Mouse (Mus musculus) kidney, adult 8-10 months (tissue): Measurements from ENCODE around the gene 4930404N11Rik.
A peak's percentile ranks its signal among the peaks of the same experiment; 100 is the strongest.

ENCODE experiments used
- DNase-seq, 2 experiments: peaks; one replicate each; pipeline ENCODE4 v3.0.0; 2022

The 4930404N11Rik gene

GRCm38 (mm10) chr10:81365672-81366476 is at the start of gene 4930404N11Rik:
Gene 4930404N11Rik, minus strand, starts transcription at chr10:81365816.
- no peak for DNase-seq

- no peak for DNase-seq
Measured at GRCm38 (mm10) chr10:81415146-81415545, 49.5 kb upstream of the 4930404N11Rik start.

GRCm38 (mm10) chr10:81414682-81415081 is 49.1 kb upstream of the 4930404N11Rik start:
- DNase-seq = peak in 1 of 2 experiments; percentile 70

DNA sequence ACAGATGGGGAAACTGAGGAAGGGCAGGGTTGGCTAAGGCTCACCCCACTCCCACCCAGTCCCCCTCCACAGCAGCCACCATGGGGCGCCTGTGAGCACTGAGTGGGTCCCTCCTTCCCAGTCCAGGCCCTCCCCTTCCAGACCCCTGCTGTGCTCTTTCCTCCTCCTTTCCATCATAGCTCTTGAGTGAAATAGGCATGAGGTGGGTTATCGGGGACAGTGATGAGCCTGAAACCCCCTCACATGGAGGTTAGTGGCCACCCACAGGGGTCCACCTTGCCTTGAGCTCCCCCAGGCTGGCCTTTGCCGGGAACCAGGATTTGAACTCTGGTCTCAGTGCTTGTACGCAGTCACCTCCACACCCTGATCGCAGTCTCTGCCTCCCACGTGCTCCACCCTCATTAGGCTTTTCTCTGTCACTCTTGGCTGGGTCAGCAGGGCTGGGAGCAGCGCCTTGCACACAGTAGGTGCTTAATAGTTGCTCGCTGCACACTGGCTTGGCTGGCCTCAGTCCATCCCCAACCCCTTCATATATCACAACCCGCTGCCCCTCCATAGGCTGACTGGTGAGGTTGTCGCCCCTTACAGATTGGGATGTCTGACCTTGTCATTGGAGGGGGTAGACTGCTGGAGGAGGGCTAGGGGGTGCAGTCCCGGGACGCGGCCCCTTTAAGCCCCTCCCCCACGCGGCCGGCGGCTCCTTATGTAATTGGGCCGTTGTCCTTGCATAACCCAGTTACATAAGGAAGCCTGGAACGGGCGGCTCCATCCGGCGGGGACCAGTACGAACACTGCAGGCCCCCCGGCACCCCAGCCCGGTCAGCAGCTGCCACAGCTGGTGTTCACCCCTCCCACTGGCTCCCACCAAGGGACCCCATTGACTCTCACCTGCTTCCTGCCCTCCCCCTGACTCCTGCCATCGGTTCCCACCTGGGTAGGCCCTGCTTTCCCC is 48.0 kb upstream of the 4930404N11Rik start:
- peak; percentile 93 for DNase-seq

GRCm38 (mm10) chr10:81412586-81413309 is 47.1 kb upstream of the 4930404N11Rik start:
- DNase-seq = peak in 1 of 2 experiments; percentile 42

DNA sequence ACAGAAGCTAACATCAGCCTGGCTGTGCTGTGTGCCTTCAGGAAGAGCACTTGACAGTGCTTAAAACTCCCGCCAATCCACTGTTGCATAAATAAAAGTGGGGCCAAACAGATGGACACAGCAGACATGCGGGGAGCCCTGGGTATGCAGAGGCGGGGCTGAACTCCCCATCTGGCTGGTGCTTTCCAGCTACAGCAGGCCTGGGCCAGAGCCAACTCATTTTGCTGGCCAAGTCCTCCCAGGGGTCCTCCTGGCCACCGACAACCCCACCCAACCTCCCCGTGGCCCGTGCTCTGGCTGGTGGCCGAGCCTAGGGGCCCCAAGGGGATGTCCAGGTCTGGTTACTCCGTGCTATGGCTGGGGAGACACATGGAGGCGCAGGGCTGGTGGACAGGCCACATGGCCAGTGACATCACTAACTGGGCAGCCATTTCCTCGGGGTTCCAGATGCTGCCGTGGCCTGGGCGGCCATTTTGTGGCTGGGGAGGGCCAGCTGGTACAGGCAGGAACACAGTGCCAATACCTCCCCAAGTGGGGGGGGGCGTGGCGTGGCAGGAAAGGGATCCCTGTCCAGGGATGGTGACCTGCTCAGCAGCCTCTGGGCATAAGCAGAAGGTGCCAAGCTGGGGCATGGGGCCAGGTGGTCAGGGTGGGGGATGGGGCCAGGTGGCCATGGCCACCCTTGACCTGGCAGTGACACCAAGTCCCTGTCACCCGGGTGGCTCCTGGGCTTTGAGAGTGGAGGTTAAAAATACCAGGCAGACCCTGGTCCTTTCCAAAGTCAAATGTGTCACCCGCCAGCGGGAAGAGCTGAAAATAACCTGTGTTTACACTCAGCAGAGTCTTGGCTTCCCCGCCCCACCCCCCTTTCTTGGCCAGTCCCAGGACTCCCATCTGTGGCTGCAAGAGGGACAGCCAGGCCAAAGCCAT is 46.1 kb upstream of the 4930404N11Rik start:
- DNase-seq = peak; percentile 86 to 90

- DNase-seq = peak in 1 of 2 experiments; percentile 56
Measured at GRCm38 (mm10) chr10:81410981-81411380, 45.4 kb upstream of the 4930404N11Rik start.

- DNase-seq = peak in 1 of 2 experiments; percentile 75
Measured at GRCm38 (mm10) chr10:81410350-81410749, 44.7 kb upstream of the 4930404N11Rik start.

- no peak for DNase-seq
Measured at GRCm38 (mm10) chr10:81409330-81409729, 43.7 kb upstream of the 4930404N11Rik start.

DNA sequence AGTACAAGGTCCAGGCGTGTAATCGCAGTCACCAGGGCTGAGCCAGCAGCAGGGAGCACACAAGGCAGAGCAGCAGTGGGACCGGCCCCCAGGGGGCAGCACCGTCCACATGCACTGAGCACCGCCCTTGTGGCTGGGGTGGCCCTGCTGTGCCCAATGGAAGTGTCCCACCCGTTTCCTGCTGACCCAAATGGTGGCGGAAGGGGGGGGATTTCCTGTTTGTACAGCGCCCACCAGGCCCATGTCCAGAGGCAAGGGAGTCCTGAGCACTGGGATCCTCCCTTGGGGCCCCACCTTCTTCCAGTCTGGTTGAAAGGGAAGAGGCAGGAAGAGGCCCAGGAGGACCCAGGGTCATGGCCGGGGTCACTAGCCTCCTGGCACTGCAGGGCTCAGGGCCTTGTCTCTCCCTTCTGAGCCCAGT is 43.3 kb upstream of the 4930404N11Rik start:
- DNase-seq = peak; percentile 91

DNA sequence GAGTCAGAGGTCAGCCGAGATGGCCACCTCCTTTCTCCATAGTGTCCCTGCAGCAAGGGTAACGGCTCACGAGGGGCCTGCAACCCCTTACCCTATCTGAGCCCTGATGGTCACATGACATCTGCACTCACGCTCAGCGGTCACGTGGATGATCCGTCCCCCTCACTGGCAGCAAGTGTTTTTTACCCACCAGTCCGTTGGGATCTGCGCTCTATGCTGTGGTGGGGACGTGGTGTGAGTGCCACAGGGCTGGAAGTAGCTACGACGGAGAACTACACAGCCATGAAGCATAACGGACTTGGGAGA is 42.8 kb upstream of the 4930404N11Rik start:
- no peak for DNase-seq

DNA sequence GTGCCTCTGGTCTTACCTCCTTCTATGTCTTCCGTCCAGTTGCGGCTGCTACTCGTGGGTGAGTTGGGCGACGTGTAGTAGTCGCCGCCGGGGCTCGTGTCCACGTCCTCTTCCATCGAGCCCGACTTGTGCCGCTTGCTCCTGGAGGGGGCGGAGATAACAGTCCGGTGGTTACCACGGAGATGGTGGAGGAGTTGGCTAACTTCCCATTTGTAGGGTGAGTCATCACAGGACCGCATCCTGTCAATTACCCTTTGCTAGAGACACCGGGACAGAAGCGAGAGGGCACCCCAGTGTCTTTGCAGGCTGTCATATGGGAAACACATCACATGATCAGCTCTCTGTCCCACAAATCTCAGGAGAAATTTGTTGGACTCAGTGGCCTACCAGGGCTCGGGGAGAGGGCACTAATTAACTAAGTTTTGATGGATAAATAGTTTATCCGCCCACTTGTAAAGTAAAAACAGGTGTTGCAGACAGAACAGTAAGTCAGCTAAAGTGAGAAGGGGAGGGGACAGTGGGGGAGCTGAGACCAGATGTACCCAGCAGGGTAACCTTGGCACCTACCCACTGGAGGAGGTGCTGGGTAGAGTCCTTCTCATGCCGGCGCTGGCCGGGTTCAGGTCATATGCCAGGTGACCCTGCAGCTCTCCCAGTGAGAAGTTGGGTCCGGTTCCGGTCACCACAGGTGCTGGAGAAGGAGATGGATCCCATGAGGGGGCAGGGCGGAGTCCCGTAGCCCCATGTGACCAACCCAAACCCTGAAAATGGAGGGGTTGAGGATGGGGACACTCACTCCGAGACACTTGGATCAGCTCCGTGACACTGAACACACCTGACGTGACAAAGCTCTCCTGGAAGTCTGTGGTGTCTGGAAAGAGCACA is 42.2 kb upstream of the 4930404N11Rik start:
- peak; percentile 89 to 92 for DNase-seq

DNA sequence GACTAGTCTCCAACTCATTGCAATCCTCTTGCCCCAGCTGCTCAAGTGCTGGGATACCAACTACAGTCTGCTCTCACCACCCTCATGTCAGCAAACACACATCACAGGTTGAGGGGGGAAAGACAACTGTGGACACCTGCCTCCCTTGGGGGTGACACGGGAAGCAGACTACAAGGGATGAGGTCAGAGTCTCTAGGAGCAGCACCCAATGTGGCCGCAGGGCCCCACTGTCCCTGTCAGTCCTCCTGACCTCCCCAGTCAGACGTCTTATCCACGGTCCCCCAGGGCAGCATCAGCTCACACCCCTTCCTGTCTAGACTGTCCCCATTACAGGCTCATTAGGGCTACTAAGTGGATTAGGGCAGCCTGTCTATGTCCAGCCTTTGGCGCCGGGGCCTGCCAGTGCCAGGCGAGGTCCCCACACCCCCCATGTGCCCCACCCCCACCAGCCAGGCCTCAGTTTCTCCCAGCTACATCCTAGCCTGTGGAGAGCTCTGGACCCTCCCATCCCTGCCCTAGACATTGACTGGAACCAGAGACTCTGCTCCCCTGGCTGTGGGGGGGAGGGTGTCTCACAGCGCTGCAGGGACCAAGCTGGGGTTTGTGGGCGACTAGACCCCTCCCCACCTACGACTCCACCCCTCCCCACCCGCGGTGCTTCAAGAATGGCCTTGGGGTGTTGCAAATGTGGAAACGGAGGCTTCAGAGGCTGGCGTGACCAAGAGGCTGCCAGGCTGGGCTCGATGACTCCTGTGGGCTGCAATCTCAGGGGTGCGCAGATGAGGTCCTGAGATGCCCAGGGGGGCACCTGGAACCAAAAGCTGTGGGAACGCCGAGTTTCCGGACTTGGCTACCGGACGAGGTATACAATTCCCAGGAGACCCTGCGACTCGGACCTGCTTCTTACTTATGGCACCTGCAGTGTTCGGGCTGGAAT is 41.2 kb upstream of the 4930404N11Rik start:
- no peak for DNase-seq

DNA sequence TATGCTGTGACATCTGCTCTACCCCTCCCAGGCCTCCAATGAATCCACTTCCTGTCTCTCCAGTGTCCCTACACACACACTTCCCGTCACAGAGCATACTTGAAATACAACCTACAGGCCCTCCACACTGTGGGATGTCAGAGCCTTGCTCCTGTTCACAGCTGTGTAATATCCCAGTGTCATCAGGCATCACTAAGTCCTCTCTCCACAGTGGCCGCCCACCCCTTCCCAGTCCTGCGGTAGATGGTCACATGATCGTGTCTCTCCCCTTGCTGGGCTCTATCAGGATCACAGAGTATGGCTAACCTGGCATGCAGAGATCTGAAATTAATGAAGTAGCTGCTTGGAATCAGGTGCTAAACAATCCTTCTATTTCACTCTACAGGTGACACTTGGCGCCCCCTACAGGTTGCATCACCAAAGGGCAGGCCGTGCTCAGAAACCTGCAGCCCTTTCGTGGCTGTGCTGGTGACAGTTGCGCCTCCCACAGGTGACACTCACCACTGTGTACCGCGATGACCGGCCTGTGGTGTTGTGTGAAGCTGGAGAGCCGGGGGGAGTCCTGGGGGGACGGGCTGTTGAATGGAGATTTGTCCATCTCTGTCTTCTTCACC is 40.1 kb upstream of the 4930404N11Rik start:
- peak in 1 of 2 experiments; percentile 77 for DNase-seq

DNA sequence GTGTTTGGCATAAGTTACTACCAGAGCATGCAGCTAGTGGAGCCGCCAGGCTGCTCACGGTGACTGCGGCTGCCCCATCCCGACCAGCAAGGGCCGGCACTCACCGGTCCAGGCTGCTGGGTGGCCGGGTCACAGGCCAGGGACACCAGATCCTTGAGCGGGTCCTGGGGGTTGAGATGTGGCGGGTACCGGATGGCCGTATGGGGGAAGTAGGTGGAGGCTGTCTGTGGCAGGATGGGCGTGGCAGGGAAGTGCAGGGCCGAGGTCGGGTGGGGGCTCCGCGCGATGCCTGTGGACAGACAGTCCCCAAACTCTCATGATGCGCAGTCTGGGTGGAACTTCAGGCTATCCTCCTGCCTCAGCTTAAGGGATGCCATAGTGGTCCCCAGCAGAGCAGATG is 39.1 kb upstream of the 4930404N11Rik start:
- DNase-seq = no peak

DNA sequence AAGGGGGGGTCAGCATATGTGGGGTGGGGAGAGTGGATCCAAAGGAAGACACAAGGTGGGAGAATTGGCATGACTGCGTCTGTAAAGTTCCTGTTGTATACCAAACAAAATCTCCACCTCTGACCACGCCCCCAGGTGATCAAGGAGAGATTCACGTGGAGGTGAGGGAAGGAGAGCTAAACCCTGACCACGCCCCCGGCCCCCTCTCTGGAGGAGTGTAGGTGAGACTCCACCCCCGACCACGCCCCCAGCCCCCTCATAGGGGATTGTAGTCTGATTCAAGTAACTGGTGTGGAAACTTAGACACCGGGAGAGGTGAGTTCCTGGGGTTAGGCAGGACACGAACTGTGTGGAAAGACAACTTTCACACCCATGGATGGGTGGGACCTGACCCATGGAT is 38.5 kb upstream of the 4930404N11Rik start:
- DNase-seq = no peak

- DNase-seq = no peak
Measured at GRCm38 (mm10) chr10:81403511-81403910, 37.9 kb upstream of the 4930404N11Rik start.

DNA sequence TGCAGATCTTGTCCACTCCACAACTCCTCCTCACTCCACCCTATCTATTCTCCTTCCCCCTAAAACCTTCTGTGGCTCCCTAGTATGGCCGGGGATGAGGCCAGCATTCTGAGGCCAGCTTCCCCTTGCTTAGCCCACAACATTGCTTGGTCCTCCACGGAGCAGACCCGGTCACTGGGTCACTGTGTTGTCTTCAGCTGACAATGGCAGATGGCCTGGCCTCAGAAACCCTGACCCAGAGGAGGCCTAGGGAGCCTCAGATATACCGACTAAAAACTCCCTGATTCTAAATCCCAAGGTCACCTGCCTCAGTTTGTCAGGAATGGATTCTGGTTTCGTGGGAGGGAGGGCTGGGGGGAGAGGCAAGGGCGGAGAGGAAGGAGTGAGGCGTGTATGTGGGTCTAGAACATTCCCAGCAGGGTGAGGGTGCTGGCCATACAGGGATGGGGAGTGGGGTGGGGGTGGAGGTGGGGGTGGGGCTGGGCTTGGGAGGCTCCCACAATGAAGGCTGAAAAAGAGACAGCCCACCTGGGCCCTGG is 36.7 kb upstream of the 4930404N11Rik start:
- DNase-seq = no peak
